Mouse (Mus musculus): ENCODE measurements around the gene Stk40. TPM values are rescaled to one million over a fixed set of nuclear protein-coding genes. Genes with fewer than 3 reads are reported as not detected.

The Stk40 gene
- total RNA-seq (2023): 95.9 and 138 TPM in 2 replicates

DNA sequence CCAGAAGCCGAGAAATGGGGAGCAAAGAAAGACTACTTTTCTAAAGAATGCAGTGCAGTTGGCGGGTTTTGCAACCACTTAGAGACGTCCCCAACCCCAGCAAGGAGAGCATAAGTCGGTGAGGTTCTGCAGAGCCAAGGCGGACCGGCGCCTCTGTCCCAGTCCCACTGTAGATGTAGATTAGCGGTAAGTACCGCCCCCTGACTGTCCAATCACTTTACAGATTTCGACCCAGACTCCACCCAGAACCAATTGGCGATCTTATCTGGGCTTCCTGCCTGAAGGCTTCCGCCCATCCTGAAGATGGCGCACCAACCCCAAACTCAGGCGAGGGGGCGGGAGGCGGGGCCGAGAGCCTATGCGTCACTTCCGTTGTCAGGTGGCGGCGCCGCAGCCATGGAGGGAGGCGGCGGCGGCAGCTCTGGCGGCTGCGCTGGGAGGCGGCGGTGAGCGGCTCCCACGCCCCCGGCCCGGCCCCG, at the start of gene Stk40:
Gene Stk40, plus strand, starts transcription at position 368 of the 479 bp plus-strand sequence.

GRCm38 (mm10) chr4:126058134-126058996, 45.4 kb upstream of the Stk40 start, which contains the start of gene Oscp1:
Oscp1 (plus strand) TSS chr4:126058565.

DNA sequence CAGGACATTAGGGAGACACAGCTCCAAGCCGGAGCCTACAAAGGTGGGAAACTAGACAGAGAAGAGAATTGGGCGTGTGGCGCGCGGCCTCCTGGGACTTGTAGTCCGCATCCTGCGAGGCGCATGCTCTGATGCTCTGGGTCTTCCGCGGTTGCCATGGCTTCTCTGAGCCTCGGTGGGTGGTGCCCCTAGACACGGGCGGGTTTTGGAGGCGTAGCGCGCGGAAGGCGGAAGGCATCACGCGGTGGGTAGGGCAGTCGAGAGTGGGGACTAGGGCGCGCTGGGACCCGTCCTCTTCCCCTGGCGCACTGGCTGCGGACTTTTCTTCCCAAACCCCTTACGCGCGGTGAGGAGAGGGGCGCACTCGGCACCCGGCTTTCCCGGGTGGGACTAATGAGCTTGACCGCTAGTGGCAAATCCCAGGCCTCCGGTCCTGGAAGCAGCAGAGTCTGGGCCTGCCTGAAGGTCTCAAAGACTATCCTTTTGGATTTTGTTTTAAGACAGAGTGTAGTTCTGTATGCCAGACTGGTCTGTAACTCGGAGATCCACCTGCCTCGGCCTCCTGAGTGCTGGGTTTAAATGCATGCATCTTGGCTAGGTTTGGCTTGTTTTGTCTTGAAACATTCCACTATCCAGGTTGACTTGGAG, 7.2 kb upstream of the Stk40 start, which contains the start of gene Lsm10:
Gene Lsm10, plus strand, starts transcription at position 160 of the 648 bp plus-strand sequence.

DNA sequence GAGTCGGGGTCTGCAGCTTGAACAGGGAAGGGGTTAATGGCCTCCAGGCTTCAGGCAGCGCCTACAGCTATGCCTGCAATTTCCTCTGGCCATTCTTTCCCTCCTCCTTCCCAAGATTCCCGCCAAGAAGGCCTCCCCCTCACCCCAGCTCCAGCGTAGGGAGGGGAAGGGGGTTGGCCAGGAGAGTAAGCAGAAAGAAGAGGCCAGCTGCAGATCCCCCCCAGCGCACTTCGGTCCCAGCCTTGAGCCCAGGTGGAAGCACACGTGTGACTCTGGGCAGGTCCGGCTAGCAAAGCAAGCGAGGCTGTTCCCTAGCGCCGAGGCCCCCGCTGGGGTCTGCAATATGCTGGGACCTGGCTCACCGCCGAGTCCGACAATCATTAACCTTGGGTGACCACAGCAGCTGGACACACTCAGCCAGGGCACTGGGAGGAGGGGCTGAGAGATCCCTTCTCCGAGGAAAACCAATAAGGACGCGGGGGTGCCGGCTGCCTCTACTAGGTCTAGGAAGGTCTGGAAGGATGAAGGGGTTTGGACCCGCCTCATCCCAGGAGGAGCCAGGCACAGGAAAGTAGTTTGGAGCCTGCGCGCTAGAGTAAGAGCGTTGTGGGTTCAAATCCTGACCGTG, 43.9 kb downstream of the Stk40 start, which contains the start of gene Eva1b:
Gene Eva1b, plus strand, starts transcription at position 212 of the 628 bp plus-strand sequence.

GRCm38 (mm10) chr4:126163067-126163659, 59.4 kb downstream of the Stk40 start, which contains the start of gene Sh3d21:
Sh3d21 (minus strand) TSS chr4:126163491.

Other genes with a start within 250 kb of the Stk40 start
- 1,343 and 1,506 TPM in 2 replicates for gene Csf3r, start 79.4 kb upstream of the Stk40 start, total RNA-seq (2023)
- gene Mrps15, start 57.0 kb upstream of the Stk40 start, total RNA-seq (2023): 28.3 and 32.3 TPM in 2 replicates
- gene Oscp1, start 45.4 kb upstream of the Stk40 start, total RNA-seq (2023): 6.8 and 9.2 TPM in 2 replicates
- gene Lsm10, start 7.3 kb upstream of the Stk40 start, total RNA-seq (2023): 27.3 and 33.1 TPM in 2 replicates
- gene Eva1b, start 43.8 kb downstream of the Stk40 start, total RNA-seq (2023): 1.8 and 2.6 TPM in 2 replicates
- gene Sh3d21, start 59.5 kb downstream of the Stk40 start, total RNA-seq (2023): 0.25 and 0.32 TPM in 2 replicates
- gene Thrap3, start 98.8 kb downstream of the Stk40 start, total RNA-seq (2023): 271 and 365 TPM in 2 replicates
- 116 and 132 TPM in 2 replicates for gene Map7d1, start 152.4 kb downstream of the Stk40 start, total RNA-seq (2023)
- gene Trappc3, start 158.4 kb downstream of the Stk40 start, total RNA-seq (2023): 29.5 and 33.0 TPM in 2 replicates
- gene Col8a2, start 182.8 kb downstream of the Stk40 start, total RNA-seq (2023): not detected in 2 replicates
- 9.6 and 15.1 TPM in 2 replicates for gene Adprhl2, start 217.7 kb downstream of the Stk40 start, total RNA-seq (2023)
- not detected in 2 replicates for gene Tekt2, start 221.7 kb downstream of the Stk40 start, total RNA-seq (2023)